Mouse (Mus musculus): ENCODE results near the gene Abcb8. TPM values are rescaled to one million over a fixed set of nuclear protein-coding genes. Genes with fewer than 3 reads are reported as not detected.
"Not testable (repeated sequence)": the region's sequence is repeated elsewhere in the genome, so short reads cannot be mapped to it uniquely, and the experiment has no call there.

Abcb8 gene
- polyA plus RNA-seq, 1 experiment from 2014 or later = 45.3 TPM

- peak; percentile 96 for ATAC-seq (ENCODE audit: low FRiP score, low TSS enrichment)
- H3K27ac ChIP-seq (replicated peaks; ENCODE audit: low read depth, low read length) = peak overlapping the region; percentile 83
- under 1% methylated on average over 36 of the region's 36 CpGs for WGBS
Observed at GRCm38 (mm10) chr5:24394165-24394894, 867 bp downstream of the Abcb8 start.

GRCm38 (mm10) chr5:24396254-24396653, 2.8 kb downstream of the Abcb8 start:
- WGBS = 91% methylated on average over 6 of the region's 6 CpGs
- H3K4me1 ChIP-seq (ENCODE audit: control insufficient read depth, insufficient read depth, low read length); DNase-seq; H3K4me3 ChIP-seq (replicated peaks; ENCODE audit: low read depth, low read length); H3K36me3 ChIP-seq (ENCODE audit: control insufficient read depth, insufficient read depth, low read length); H3K27ac ChIP-seq (replicated peaks; ENCODE audit: low read depth, low read length); H3K9me3 ChIP-seq (ENCODE audit: control insufficient read depth, low read length); H3K27me3 ChIP-seq (ENCODE audit: control insufficient read depth, insufficient read depth, low read length); H3K4me2 ChIP-seq (ENCODE audit: low read length); H3K9ac ChIP-seq (replicated peaks; ENCODE audit: low read length); ATAC-seq (ENCODE audit: low FRiP score, low TSS enrichment): not testable (repeated sequence)

More at GRCm38 (mm10) chr5:24394165-24394894, 867 bp downstream of the Abcb8 start:
- H3K4me3 ChIP-seq (replicated peaks; ENCODE audit: low read depth, low read length) = peak overlapping the region; percentile 55
- H3K27me3 ChIP-seq (ENCODE audit: control insufficient read depth, insufficient read depth, low read length) = no peaks in the 10 kb centered on the region
- H3K9ac ChIP-seq (replicated peaks; ENCODE audit: low read length) = peak overlapping the region; percentile 52
- DNase-seq = peak; percentile 97
- H3K36me3 ChIP-seq (ENCODE audit: control insufficient read depth, insufficient read depth, low read length) = no peaks in the 10 kb centered on the region
- H3K4me2 ChIP-seq (ENCODE audit: low read length) = peak overlapping the region; percentile 50
- H3K4me1 ChIP-seq (ENCODE audit: control insufficient read depth, insufficient read depth, low read length) = peaks cover 8% of the 10 kb centered on the region; the same call in 1 of the 2 replicates
- no peaks in the 10 kb centered on the region for H3K9me3 ChIP-seq (ENCODE audit: control insufficient read depth, low read length)

DNA sequence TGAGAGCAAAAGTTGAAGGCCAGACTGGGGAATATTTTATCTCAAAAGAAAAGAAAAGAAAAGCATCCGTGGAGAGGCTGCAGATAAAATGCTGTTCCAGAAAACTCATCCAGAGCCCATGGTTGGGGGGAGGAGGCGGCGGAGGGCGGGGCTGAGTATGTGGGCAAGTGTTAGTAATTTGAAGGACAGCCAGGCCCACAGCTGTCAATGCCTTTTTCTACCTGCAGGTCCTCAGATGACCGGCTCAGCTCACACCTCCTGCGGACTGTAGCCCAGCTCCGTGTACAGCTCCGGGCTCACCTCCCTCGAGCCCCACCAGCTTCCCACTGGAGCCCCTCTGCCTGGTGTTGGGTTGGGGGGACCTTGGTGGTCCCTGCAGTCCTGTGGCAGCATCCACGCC, 6.2 kb downstream of the Abcb8 start:
- no peak overlapping the region for H3K27ac ChIP-seq (replicated peaks; ENCODE audit: low read depth, low read length)
- H3K9ac ChIP-seq (replicated peaks; ENCODE audit: low read length) = no peak overlapping the region
- H3K4me1 ChIP-seq (ENCODE audit: control insufficient read depth, insufficient read depth, low read length) = 0 out of 2 replicates have a peak, but pooled peaks cover 3% of the 10 kb centered on the region
- no peak for ATAC-seq (ENCODE audit: low FRiP score, low TSS enrichment)
- no peaks in the 10 kb centered on the region for H3K9me3 ChIP-seq (ENCODE audit: control insufficient read depth, low read length)
- no peak overlapping the region for H3K4me3 ChIP-seq (replicated peaks; ENCODE audit: low read depth, low read length)
- H3K36me3 ChIP-seq (ENCODE audit: control insufficient read depth, insufficient read depth, low read length) = peaks cover 35% of the 10 kb centered on the region
- 92% methylated on average over 10 of the region's 10 CpGs for WGBS
- H3K27me3 ChIP-seq (ENCODE audit: control insufficient read depth, insufficient read depth, low read length) = no peaks in the 10 kb centered on the region
- H3K4me2 ChIP-seq (ENCODE audit: low read length) = no peak overlapping the region
- DNase-seq = no peak

DNA sequence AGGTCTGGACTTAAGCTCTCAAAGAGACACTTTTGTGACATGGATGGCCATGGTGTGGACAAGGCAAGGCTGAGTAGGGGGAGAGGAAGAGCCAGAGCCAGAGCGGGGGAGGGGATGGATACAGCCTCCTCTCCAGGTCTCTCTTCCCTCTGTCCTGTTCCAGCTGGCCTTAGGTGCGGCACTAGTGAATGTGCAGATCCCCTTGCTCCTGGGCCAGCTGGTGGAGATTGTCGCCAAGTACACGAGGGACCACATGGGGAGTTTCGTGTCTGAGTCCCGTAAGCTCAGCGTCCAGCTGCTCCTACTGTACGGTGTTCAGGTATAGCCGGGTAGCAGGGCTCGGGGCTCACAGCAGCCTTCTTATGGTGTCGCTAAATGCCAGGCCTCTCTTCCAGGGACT, 6.9 kb downstream of the Abcb8 start:
- no peak overlapping the region for H3K4me3 ChIP-seq (replicated peaks; ENCODE audit: low read depth, low read length)
- no peak for DNase-seq
- H3K27me3 ChIP-seq (ENCODE audit: control insufficient read depth, insufficient read depth, low read length) = no peaks in the 10 kb centered on the region
- H3K9ac ChIP-seq (replicated peaks; ENCODE audit: low read length) = no peak overlapping the region
- no peaks in the 10 kb centered on the region for H3K4me1 ChIP-seq (ENCODE audit: control insufficient read depth, insufficient read depth, low read length)
- peaks cover 35% of the 10 kb centered on the region for H3K36me3 ChIP-seq (ENCODE audit: control insufficient read depth, insufficient read depth, low read length)
- WGBS = 90% methylated on average over 11 of the region's 11 CpGs
- no peaks in the 10 kb centered on the region for H3K9me3 ChIP-seq (ENCODE audit: control insufficient read depth, low read length)
- H3K4me2 ChIP-seq (ENCODE audit: low read length) = no peak overlapping the region
- no peak for ATAC-seq (ENCODE audit: low FRiP score, low TSS enrichment)
- no peak overlapping the region for H3K27ac ChIP-seq (replicated peaks; ENCODE audit: low read depth, low read length)

DNA sequence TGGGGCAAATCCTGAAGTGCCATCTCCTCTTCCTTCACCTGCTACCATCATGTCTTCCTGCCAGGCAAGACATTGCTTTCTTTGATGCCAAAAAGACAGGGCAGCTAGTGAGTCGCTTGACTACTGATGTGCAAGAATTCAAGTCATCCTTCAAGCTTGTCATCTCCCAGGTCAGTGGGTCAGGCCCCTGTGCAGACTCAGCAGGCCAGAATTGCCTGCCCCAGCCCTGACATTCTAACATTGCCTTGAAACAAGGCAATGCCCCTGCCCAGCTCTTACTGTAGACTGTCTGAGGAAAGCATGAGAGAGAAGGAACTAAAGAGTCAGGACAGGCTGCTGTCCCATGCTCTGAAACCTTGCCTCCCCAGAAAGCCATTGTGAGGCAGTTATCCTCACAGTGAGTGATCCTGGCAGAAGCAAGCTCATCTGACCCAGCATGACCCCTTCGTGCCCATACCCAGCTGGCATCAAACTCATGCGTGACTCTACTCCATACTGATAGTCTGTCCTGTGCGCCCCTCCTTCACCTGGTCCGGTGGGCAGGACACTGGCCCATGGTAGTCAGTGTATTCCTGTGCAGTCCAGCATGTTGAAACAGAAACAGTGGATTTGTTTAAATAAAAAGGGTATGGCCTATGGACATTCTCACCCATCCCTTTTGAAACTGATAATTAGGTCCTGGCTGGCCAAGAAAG, 7.6 kb downstream of the Abcb8 start:
- Histone ChIP-seq H3K4me1 (ENCODE audit: control insufficient read depth, insufficient read depth, low read length) (no peaks in the 10 kb centered on the region), H3K9ac (replicated peaks; ENCODE audit: low read length) (no peak overlapping the region), H3K36me3 (ENCODE audit: control insufficient read depth, insufficient read depth, low read length) (peaks cover 42% of the 10 kb centered on the region), H3K4me2 (ENCODE audit: low read length) (no peak overlapping the region), H3K4me3 (replicated peaks; ENCODE audit: low read depth, low read length) (no peak overlapping the region), H3K27ac (replicated peaks; ENCODE audit: low read depth, low read length) (no peak overlapping the region), H3K27me3 (ENCODE audit: control insufficient read depth, insufficient read depth, low read length) (no peaks in the 10 kb centered on the region), H3K9me3 (ENCODE audit: control insufficient read depth, low read length) (no peaks in the 10 kb centered on the region)
- DNase-seq (no peak), ATAC-seq (ENCODE audit: low FRiP score, low TSS enrichment) (no peak)
- 95% methylated on average over 5 of the region's 5 CpGs for WGBS

DNA sequence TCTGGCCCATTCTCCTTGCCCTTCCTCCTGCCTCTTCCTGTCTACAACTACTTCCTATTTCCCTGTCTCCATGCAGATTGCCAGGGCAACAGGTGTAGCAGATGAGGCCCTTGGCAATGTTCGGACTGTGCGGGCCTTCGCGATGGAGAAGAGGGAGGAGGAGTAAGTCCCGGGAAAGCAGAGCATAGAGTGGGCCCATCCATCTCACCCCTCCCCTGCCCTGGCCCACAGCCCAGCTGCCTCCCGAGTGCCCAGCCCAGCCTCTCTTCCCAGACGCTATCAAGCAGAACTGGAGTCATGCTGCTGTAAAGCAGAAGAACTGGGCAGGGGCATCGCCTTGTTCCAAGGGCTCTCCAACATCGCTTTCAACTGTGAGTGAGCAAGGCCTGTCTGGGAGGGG, 8.5 kb downstream of the Abcb8 start:
- 80% methylated on average over 9 of the region's 9 CpGs for WGBS
- DNase-seq = no peak
- Histone ChIP-seq H3K9ac (replicated peaks; ENCODE audit: low read length) (no peak overlapping the region), H3K27ac (replicated peaks; ENCODE audit: low read depth, low read length) (no peak overlapping the region), H3K4me2 (ENCODE audit: low read length) (no peak overlapping the region), H3K36me3 (ENCODE audit: control insufficient read depth, insufficient read depth, low read length) (peaks cover 50% of the 10 kb centered on the region), H3K4me1 (ENCODE audit: control insufficient read depth, insufficient read depth, low read length) (no peaks in the 10 kb centered on the region), H3K4me3 (replicated peaks; ENCODE audit: low read depth, low read length) (no peak overlapping the region), H3K27me3 (ENCODE audit: control insufficient read depth, insufficient read depth, low read length) (no peaks in the 10 kb centered on the region), H3K9me3 (ENCODE audit: control insufficient read depth, low read length) (no peaks in the 10 kb centered on the region)
- no peak for ATAC-seq (ENCODE audit: low FRiP score, low TSS enrichment)

- WGBS = 83% methylated on average over 6 of the region's 6 CpGs
- no peaks in the 10 kb centered on the region for H3K27me3 ChIP-seq (ENCODE audit: control insufficient read depth, insufficient read depth, low read length)
- no peaks in the 10 kb centered on the region for H3K9me3 ChIP-seq (ENCODE audit: control insufficient read depth, low read length)
- ATAC-seq (ENCODE audit: low FRiP score, low TSS enrichment) = no peak
- no peak overlapping the region for H3K27ac ChIP-seq (replicated peaks; ENCODE audit: low read depth, low read length)
- no peak overlapping the region for H3K4me2 ChIP-seq (ENCODE audit: low read length)
- no peak overlapping the region for H3K9ac ChIP-seq (replicated peaks; ENCODE audit: low read length)
- DNase-seq = no peak
- H3K4me3 ChIP-seq (replicated peaks; ENCODE audit: low read depth, low read length) = no peak overlapping the region
- H3K4me1 ChIP-seq (ENCODE audit: control insufficient read depth, insufficient read depth, low read length) = no peaks in the 10 kb centered on the region
- H3K36me3 ChIP-seq (ENCODE audit: control insufficient read depth, insufficient read depth, low read length) = peaks cover 60% of the 10 kb centered on the region
Observed at GRCm38 (mm10) chr5:24404594-24405360, 11.3 kb downstream of the Abcb8 start.

DNA sequence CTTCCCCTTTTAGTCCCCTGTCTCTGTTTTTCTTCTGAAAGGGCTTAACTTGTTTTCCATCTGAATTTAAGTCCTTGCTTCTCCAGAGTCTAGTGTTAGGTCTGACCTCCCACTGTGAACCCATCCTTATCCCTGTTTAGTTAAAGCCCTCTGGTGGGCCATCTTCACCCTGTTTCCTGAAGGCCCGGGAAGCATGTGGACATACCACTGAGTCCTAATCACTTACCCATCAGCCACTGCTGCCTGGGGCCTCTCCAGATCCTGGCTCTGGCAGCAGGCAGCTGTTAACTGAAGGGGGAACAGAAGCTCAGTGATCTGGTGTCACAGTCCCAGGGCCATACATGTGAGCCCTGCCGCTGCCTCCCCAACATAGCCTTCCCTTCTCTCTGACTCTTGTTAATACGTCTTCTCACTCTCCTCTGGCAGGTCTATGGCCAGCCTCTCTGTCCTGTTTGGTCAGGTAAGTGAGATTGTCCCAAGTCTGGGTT, 12.0 kb downstream of the Abcb8 start:
- Histone ChIP-seq H3K4me3 (replicated peaks; ENCODE audit: low read depth, low read length) (no peak overlapping the region), H3K27ac (replicated peaks; ENCODE audit: low read depth, low read length) (no peak overlapping the region), H3K36me3 (ENCODE audit: control insufficient read depth, insufficient read depth, low read length) (peaks cover 60% of the 10 kb centered on the region), H3K27me3 (ENCODE audit: control insufficient read depth, insufficient read depth, low read length) (no peaks in the 10 kb centered on the region), H3K4me2 (ENCODE audit: low read length) (no peak overlapping the region), H3K4me1 (ENCODE audit: control insufficient read depth, insufficient read depth, low read length) (no peaks in the 10 kb centered on the region), H3K9ac (replicated peaks; ENCODE audit: low read length) (no peak overlapping the region), H3K9me3 (ENCODE audit: control insufficient read depth, low read length) (no peaks in the 10 kb centered on the region)
- WGBS = 63% methylated on average over 3 of the region's 3 CpGs
- DNase-seq = no peak
- no peak for ATAC-seq (ENCODE audit: low FRiP score, low TSS enrichment)
